Mouse (Mus musculus): ENCODE results near the gene Klhl28.

The Klhl28 gene

DNA sequence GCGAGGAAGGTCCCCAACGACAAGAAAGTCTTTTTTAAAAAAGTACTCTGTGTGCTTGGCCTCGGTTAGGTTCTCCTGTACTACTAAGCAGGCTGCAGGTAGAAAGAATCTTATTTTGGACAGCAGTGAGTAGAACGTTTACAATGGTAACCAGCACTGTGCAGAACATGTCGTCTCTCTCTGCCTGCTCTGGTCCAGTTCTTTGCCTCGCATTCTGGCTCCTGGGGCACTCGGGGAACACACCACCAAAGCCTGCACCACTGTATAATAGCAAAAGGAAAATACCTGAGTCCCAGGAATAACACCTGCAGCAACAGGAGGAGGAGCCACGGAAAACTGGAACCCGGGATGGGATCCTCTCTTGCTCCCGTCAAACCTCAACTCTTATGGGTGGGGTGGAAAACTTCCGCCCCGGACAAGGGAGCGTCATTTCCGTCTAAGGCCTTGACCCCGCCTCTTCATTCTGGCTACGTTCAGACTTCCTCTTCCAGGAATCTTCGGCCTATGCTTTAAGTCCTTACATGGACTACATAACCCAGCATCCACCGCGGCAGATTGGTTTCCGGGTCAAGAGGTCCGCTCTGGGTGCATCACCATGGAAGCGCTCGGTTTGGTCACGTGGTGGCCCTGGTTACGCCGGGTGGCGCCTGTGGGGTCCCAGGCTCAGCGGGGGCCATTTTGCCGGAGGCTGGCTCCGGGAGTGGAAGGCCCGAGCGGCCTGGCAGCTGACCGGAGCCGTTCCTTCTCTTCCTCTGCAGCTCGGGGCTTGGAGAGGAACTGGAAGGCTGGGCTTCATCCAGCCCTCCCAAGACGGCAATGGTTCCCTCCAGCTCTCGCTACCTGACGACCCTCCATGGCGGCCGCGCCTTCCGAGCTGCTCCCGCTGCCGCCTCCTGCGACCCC, at the start of gene Klhl28, which contains the start of gene Togaram1:
Klhl28 (minus strand) TSS at position 411 of the 903 bp plus-strand sequence.
Togaram1 (plus strand) TSS at position 681 of the 903 bp plus-strand sequence.
- DNase-seq (ENCODE audit: extremely low spot score, low spot score), result peak; percentile 99

DNA sequence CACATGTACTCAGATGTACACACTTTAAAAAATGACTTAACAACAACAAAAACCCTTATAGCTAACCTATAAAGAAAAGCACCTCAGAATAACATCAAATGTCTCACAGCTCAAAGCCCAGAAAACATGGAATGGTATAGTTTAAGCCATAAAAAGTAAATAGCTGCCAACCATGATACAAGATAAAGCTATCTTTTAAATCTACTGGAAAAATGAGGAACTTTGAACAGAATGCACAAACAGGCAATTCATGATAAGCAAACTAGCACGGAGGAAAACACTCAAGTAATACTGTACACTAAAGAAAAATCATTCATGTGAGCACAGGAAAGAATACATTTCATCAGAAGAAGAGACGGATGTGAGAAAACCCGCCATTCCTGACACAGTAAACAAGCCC, 42.4 kb upstream of the Klhl28 start:
- no peak for DNase-seq (ENCODE audit: extremely low spot score, low spot score)

DNA sequence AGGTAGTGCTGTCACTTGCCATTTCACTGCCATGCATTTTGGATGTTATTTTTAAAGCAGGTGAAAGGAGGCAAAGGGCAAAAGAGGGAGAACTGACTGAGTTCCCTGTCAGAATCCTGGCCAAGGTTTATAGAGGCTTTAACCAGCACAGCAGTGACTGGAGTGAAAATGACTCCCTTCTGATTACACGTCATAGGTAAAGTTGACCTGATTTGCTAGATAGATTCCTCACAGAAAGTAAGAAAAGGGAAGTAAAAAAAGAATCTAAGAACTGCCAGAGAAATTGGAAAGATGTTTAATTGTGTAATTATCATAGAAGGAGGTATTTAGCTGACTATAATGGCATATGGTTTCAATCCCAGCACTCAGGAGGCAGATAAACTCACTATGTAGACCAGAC, 12.2 kb upstream of the Klhl28 start:
- DNase-seq (ENCODE audit: extremely low spot score, low spot score), result no peak

DNA sequence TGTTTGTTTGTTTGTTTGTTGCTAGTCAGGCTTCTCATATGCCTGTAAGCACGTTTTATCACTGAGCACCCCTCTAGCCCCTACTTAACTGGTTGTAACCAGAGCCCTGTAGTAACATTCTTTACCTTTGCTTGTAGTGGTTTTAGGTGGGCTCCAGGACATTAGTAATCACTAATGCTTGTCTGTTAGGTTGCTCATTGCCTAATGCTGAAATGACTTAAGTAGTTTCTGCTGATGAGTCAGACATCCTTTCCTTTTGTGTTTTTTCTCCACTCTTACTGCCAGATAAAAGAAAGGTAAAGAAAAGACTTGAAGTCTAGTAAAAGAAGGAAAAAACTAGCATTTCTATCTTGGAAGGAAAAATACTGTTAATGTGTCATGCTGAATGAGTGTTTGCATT, 10.9 kb upstream of the Klhl28 start:
- DNase-seq (ENCODE audit: extremely low spot score, low spot score), result no peak

DNA sequence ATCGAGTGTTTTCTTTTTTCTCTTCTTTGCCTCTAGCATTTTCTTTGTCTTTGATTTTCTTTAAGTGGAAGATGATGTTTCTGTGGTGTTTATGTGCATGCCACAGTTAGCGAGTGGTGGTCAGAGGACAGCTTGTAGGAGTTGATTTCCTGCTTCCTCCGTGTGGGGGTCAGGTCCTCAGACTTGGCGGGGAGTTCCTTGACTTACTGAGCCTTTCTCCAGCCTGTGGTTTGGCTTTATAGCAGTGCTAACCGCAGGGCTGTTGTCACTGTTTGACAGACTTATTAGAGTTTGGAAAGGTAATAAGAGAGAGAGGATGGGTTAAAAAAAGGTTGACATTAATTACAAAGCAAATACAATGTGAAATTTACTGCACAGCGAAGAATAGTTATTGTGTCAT, 10.2 kb upstream of the Klhl28 start:
- no peak for DNase-seq (ENCODE audit: extremely low spot score, low spot score)

DNA sequence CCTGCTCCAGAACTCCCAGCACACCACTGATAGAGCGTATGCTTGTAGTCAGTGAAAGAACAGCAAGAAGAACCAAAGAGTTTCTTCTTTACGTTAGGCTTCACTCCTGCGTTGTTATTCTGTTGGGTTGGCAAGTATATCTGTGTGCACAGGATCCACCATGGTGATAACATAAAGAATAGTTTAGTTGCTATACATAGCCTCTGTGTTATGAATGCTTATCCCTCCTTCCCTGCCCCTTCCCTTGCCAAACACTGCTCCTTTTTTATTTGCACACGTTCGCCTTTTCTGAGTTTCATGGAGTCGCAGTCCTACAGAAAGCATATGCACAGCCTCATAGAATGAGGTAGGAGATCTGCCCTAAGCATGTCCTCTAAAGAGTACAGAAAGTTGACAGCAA, 6.7 kb upstream of the Klhl28 start:
- no peak for DNase-seq (ENCODE audit: extremely low spot score, low spot score)

DNA sequence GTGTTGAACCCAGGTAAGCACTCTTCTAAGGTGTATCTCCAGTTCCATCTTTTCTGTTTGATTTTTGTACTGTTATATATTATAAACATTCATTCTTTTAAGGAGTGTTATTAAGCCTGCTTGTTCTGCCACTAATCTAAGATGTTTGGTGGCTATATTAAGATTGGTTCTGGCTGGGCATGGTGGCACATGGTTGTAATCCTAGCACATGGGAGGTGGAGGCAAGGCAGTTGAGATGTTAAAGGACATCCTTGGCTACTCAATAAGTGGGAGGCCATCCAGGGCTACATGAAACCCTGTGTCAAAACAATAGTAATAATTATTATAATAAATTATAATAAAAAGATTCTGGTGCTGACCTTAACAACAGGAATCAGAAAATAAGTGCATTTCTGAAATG, 6.1 kb upstream of the Klhl28 start:
- DNase-seq (ENCODE audit: extremely low spot score, low spot score), result no peak

DNA sequence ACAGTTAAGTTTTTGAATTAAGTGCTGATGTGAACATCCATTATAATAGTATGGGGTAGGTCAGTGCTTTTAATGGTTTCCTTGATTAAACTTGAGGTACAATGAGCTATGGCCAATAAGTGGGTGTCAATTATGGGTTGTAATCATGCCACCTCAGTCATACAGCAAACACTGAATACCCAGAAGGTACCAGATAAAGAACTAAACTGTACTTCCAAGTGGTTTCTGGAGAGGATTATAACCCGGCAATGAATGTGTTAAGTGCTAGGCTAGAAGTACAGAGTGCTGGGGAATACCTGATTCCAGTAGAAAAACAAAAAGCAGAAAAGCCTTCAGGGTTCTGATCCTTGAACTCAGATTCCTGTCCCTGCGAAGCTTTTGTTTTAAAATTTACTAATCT, 2.7 kb upstream of the Klhl28 start:
- DNase-seq (ENCODE audit: extremely low spot score, low spot score), result no peak

DNA sequence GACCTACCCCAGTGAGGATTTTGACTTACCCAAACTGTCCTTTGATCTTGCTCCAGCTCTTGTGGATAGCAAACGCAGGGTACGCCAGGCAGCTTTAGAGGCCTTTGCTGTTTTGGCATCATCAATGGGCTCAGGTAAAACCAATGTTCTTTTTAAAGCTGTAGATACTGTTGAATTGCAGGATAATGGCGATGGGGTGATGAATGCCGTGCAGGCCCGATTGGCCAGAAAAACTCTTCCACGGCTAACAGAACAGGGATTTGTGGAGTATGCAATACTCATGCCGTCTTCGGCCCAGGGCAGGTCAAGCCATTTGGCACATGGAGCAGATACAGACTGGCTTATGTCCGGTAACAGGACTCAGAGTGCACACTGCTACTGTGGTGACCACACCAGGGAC, 2.1 kb upstream of the Klhl28 start:
- peak; percentile 29 for DNase-seq (ENCODE audit: extremely low spot score, low spot score)

DNA sequence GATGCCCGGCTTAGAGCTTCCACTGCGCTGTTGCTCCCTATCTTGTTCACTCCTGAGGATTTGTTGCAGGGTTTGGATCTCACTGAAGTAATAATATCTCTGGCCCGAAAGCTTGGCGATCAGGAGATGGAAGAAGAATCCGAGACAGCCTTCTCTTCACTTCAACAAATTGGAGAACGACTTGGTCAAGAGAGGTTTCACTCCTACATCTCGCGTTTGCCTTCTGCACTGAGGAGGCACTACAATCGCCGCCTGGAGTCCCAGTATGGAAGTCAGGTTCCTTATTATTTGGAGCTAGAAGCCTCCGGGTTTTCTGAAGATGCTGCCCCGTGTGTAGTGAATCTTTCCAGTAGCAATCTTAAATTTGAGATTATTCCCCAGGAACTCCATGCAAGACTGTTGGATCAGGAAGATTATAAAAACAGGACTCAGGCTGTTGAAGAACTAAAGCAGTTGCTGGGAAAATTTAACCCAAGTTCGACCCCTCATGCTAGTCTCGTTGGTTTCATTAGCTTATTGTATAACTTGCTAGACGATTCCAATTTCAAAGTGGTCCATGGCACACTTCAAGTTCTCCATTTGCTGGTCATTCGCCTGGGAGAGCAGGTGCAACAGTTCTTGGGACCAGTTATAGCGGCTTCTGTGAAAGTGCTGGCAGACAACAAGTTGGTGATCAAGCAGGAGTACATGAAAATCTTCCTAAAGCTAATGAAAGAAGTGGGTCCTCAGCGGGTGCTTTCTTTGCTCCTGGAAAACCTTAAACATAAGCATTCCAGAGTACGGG, 1.5 kb upstream of the Klhl28 start:
- peak; percentile 13 for DNase-seq (ENCODE audit: extremely low spot score, low spot score)

DNA sequence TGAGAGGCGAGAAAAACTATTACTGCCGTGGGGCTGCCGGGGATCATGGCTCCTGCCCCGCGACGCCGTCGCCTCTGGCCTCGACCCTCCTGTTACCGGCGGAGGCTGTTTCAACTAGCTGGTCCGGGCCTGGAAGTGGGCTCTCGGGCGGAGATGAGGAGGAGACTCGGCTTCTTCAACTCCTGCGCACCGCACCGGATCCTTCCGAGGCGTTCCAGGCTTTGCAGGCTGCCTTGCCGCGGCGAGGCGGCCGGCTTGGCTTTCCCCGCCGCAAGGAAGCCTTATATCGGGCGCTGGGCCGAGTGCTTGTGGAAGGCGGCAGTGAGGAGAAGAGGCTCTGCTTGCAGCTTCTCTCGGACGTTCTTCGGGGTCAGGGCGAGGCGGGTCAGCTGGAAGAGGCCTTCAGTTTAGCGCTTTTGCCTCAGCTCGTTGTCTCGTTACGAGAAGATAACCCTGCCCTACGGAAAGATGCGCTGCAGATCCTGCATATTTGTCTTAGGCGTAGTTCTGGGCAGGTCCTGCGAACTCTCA, 832 bp upstream of the Klhl28 start:
- no peak for DNase-seq (ENCODE audit: extremely low spot score, low spot score)

DNA sequence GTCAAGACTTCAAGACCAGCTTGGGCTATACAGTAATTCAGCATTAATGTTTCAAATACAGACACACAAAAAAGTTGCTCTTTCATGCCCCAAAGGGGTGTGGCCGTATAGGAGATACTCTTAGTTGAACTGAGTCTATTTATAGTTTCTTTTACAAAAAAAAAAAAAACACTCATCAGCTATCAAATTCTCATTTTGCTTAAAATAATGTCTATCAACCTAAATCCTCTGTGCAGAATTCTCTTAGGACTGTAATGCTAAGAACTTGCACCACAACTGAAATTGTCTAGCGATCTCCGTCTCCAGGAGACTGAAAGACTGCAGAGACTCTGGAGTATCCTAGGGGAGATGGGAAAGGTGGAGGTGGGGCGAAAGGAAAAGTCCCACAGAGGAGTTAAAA, 774 bp downstream of the Klhl28 start:
- no peak for DNase-seq (ENCODE audit: extremely low spot score, low spot score)

DNA sequence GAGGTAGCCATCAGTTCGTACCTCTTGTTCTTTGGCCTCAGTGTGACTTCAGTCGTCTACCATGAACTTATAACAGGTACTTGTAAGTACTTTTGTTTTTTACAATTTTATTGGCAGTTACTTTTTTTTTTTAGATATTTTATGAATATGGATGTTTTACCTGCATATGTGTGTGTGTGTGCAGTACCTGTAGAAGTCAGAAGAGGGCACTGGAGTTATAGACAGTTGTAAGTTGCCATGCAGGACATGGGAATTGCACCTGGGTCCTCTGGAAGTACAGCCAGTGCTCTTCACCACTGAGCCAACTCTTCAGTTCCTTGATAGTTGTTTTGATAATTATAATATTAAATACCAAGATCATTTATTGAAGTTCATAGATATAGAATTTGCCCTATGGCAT, 27.8 kb downstream of the Klhl28 start:
- DNase-seq (ENCODE audit: extremely low spot score, low spot score), result no peak

DNA sequence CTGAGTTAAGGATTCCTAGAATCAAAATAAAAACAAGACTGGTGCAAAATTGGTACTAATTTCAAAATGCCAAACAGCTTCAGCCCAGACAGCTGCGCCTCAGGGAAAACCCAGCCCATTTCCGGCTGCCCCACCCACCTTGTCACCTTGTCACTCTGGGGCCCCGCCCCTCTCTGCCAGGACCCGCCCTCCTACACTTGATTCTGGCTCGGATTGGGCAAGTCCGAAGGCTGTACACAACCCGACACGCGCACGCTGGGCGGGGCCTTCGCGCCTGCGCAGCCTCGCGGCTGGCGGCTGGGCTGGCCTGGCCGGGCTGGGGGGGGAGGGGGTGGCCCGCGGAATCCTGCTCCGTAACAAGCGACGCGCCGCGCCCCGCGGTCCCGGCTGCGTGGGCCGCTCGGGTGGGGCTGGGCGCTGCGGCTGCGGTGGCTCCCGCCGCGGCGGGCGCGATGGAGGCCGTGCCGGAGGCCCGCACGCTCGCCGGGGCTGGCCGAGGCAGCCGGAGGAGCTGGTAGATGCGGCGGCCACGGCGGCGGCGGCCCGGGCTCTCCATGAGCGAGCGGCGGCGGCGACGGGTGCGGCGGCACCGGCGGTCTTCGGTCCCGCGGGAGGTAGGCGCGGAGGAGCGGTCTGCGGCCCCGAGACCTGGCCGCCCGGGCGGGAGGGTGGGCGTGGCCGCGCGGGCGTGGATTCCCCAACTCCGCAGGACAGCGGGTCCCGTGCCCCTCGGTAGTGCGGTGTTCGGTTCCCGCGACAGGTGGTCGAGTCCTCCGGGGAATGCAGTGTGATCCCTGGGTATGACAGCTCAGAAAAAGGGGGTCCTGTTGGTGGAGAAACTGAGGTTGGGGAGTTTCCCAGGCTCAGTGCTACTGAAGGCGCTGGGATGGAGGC, 47.5 kb downstream of the Klhl28 start, which contains the start of gene Gm527:
Gm527 (plus strand) TSS at position 329 of the 894 bp plus-strand sequence.
- peak; percentile 93 for DNase-seq (ENCODE audit: extremely low spot score, low spot score)

DNA sequence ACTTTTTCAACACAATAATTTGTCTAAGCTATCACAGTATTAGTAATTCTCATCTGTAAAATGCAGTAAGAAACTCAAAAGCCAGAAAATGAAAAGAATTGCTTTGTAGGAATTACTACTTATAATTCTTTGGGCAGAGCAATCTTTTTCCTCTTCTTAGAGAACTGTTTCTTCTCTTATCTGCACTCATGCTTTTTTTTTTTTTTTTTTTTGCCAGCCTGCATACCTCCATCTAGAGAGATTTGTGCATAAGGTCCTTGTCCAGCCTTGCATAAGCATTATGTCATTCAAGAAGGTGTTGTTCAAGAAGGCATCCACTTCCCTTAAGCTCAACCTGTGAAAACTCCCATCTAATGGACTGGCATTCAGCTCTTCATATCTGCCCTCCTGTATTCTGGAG, 48.6 kb downstream of the Klhl28 start:
- DNase-seq (ENCODE audit: extremely low spot score, low spot score), result no peak

DNA sequence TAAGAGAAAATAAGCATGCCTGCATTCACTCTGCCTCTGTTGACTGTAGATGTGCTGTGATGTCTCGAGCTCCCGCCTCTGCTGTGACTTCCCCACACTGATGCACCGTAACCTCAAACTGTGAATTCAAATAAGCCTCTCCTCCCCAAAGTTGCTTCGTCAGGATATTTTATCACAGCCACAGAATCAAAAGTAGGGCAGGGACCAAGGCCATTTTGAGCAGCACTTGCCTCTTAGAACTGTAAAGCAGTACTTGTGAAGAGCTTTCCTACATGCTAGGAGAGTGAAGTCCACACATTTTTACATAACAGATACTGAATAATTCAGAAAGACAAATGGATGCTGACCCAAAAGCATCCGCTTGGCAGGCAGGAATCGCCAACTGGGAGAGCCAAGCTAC, 52.3 kb downstream of the Klhl28 start:
- DNase-seq (ENCODE audit: extremely low spot score, low spot score), result no peak

DNA sequence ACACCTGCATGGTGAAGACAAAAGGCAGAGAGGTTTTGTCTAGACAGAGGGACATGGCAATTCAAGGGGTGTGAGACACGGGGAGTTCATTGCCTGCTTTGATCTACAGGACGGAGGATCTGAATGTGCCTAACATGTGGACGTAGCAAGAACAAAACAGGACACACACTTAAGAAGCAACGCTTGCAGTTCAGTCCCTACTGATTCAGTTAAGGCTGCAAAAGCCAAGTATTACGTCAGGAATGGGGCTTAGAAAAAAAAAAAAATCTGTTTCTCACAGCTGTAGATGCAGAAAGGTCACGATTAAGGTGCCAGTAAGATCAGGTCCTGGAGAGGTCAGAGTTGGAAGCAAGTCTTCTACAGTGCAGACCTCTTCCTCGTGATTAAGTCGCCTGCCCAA, 62.1 kb downstream of the Klhl28 start:
- DNase-seq (ENCODE audit: extremely low spot score, low spot score), result peak; percentile 24

DNA sequence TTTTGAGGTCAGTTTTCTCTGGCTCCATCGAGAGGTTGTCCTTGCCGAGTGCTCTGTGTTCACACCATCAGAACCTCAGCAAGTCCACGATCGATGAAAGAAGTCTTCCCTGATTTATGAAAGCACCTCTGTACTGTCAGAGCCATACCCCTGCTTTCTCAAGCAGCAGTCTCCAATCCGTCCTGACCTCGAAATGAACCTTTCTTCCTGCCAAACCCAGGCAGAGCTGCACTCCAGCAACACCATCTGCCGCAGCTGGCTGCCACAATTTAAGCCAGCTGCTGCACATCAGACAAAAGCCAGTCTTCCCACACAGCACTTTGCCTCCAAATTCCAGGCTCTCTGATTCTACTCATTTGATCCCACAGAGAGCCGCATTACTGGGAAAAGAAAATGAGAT, 62.8 kb downstream of the Klhl28 start:
- DNase-seq (ENCODE audit: extremely low spot score, low spot score), result peak; percentile 73

DNA sequence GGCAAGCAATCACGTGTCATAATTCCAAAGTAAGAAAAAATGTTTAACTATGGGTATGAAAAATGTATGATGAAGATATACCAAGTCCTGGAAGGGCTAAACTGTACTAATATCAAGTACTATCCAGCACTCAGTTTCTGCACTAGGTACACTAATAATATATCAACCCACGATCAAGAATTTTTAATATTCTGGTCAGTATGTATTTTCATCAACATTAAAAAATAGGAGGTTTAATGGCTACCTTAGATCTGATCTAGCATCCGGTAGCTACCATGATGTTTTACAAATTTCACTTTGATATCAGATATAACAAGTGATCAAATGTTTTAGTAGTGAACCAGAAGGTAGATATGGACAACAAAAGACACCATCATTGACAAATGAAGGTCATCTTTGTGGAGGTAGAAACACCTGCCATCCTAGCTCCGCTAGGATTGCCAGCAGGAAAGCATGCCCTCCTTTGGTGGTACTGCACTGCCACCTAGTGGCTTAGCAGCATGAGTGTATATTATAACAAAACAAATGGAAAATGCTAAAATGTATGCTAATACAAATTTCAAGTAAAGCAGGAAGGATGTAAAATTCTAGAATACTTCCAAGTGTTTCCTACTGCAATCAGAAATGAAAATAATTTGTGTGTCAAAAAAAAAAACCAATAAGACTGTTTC, 68.1 kb downstream of the Klhl28 start:
- peak; percentile 59 for DNase-seq (ENCODE audit: extremely low spot score, low spot score)

Data from neural tube, embryonic 10.5 days (tissue).